Mouse (Mus musculus): ENCODE measurements around the gene Gtf3c5. TPM values are rescaled to one million over a fixed set of nuclear protein-coding genes. Genes with fewer than 3 reads are reported as not detected.

Gene Gtf3c5
- polyA plus RNA-seq, 1 experiment, result 20.7 TPM

DNA sequence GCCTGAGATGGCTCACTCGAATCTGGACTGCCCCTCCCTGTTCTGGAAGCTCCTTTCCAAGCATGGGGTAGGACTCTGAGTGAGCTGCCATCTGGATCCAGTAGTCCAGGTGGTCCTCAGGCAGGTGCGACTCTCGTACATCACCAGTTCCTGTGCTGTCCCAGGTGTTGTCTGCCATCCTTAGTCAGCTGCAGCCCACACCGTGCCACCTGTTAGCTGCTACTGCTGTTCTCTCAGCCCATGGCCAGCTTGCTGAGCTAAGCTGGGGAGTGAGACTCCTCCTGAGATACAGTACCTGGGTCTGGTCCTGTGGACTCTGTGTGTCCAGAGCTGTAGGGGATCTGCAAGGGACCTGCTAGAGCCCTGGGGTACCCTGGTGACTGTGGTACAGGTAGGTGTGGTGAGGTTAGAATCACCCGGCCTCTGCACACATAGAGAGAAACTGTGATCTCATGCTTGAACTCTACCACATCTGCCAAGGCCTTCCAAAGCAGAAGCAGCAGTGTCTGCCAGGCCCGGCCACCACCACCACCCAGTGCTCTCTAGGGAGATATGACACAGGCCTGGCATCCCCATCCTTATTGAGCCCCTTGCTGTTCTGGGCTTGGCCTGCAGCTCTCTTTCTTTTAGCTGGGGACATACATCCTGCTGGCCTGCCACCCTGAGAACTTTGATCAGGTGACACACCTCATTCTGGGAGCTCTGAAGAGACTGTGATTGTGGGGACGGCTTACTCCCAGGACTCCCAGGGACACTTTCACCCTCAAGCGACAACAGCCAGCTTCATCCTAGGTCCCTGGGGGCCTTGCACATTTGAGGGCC, 45.3 kb downstream of the Gtf3c5 start:
- no peak for DNase-seq (ENCODE audit: low read depth, low spot score)
- 26% methylated on average over 8 of the region's 8 CpGs for WGBS

DNA sequence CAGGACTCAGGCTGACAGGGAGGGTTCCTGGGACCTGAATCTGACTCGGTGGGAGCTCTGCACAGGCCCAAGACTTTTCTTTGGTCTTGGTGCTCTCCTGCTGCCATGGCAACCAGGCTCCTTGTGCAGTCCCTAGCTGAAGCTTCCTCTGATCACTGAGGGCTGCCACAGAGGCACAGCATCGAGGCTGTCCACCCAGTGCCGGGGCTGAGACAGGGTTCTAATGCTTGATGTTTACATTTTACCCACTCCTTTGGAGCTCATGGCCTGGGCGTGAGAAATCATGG, 46.0 kb downstream of the Gtf3c5 start:
- WGBS, result 20% methylated on average over 4 of the region's 4 CpGs
- no peak for DNase-seq (ENCODE audit: low read depth, low spot score)

DNA sequence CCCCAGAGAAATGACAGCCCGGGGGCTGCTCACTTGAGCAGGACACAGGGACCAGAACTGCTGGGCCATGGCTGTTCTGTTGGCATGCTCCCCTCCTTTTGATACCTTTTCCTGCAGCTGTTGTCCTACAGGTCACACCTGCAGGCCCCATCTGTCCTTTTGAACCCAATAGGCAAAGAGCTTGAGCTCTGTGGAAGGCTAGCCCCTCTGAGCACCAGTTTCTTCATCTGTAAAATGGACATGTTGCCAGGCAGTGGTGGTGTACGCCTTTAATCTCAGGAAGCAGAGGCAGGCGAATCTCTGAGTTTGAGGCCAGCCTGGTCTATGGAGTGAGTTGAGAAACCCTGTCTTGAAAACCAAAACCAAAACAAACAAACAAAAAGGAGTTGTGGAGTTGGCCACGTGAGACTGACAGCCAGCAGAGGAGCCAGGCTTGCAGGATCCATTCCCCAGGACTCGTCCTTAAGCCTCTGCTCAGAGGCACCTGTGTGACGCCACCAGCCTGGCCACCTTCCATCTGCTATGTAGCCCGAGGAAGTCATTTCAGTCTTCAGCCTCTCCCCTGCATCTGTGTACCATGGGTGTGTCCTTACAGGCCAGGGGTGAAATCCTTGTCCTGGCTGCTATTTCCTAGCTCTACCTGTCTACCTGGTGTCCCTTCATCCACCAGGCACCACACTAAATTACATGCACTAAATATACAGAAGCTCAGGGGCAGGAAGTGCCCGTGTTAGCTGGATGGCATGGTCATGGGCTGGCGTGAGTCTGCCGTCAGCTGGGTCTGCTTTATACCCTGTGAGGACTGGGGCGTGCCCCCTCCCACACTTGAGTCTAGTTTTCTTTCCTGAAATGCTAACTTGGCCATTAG, 46.6 kb downstream of the Gtf3c5 start:
- WGBS, result 38% methylated on average over 11 of the region's 11 CpGs

DNA sequence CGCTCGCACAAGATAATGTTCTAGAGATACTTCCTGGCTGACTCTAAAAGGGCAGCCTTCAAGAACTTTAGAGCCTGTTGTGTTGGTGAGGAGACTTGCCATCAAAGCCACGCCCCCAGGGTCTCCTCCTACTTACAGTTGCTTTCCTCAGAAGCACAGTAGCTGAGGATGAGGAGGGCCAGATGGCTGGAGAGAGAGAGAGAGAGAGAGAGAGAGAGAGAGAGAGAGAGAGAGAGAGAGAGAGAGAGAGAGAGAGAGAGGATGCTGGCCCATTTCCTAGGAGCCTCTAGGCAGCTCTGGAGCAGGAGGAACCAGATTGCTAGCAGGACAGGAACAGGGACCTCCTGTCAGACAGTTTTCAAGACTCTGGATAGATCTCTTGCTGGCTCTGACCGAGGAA, 47.4 kb downstream of the Gtf3c5 start:
- WGBS, result 34% methylated on average over 4 of the region's 4 CpGs
- DNase-seq (ENCODE audit: low read depth, low spot score), result no peak

More for the DNA sequence above, 46.6 kb downstream of the Gtf3c5 start:
- peak; percentile 82 for DNase-seq (ENCODE audit: low read depth, low spot score)

DNA sequence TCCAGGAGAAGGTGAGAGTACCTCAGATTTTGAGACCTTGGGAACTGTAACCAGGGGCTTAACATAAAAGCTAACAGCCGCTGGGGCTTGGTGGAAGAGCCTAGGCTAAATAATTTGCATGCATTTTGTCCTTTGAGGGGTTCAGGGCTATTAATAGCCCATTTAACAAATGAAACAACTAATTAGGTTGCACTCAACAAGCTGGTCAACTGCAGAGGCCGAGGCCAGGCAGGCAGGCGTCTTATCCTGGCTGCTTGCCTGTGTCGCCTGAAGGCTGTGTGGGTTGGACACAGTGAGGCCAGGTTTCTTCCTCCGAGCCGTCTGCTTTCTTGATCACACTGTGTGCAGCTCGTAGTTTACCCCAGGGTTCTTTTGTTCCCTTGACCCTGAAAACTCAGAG, 47.9 kb downstream of the Gtf3c5 start:
- 56% methylated on average over 7 of the region's 7 CpGs for WGBS

DNA sequence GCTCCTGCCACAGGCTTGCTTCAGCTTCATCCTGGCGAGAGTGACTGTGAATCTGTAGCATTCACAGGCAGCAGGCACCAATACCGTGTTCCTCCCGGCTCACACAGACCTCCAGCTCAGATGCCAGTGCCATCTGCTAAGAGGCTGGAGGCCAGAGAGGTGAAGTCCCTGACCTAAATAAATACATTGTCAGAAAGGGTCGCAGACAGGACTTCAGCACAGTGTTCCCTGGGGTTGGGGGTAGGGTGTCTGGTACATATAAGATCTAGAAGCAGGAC, 48.3 kb downstream of the Gtf3c5 start:
- 58% methylated on average over 4 of the region's 4 CpGs for WGBS
- DNase-seq (ENCODE audit: low read depth, low spot score), result no peak

More for the DNA sequence above, 47.9 kb downstream of the Gtf3c5 start:
- DNase-seq (ENCODE audit: low read depth, low spot score), result no peak

DNA sequence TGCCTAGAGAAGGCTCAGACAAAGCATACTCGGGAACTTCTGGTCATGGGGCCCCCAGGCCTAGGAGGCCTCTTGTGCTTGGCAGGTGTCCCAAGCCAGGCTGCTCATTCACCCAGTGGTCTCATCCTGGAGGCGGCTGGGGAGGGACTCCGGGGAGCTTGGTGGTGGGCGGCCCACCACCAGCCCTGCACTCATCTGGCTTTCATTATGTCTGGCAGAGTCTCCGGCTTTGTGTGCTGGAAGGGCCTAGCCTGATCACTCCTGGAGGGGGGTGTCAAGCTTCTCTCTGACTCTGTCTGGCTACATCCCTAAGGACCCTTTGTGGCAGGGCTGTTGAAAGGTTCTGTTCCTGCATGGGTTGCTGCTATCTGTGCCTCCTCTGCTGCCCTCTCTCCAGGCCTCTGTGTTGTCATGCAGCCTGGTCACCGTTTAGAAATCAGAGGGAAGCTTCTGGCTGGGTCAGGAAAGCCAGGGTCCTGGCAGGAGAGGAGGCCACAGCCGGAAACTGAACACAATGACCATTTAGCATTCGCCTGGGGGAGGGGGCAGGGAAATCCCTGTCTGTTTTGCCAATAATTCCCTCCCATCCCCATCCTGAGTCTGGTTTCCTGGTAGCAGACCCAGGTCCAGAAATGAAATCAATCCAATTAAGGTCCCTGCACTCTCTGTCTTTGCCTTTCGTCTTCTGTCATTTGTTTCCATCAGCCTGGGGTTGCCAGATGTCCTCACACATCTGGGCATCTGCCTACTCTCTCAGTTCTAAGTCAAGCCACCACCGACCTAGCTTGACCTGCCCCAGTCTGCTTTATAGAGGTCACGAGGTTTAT, 48.9 kb downstream of the Gtf3c5 start:
- DNase-seq (ENCODE audit: low read depth, low spot score), result no peak
- WGBS, result 58% methylated on average over 11 of the region's 11 CpGs

DNA sequence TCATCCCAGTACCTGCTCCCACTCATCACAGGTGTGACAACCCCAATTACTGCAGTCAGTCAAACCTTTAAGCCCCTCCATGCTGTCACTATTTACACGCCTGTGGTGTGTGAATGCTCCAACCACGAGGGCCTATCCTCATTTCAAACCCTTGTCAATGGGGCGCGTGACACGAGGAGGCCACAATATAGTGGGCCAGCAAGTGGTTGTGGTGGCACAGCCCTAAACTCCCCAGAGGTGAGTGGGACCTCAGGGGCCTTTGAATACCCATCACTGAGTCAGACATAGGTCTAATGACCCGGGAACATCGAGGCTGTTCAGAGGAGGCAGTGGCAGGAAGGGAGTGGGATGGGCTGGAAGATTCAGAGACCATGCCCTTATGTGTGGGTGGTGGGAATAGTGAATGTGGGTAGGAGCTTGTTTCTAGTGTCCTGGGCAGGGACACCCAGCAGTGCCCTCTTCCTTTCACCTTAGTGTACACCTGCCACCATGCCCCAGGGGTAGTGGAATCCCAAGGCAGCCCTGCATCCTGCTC, 49.6 kb downstream of the Gtf3c5 start:
- DNase-seq (ENCODE audit: low read depth, low spot score), result no peak

DNA sequence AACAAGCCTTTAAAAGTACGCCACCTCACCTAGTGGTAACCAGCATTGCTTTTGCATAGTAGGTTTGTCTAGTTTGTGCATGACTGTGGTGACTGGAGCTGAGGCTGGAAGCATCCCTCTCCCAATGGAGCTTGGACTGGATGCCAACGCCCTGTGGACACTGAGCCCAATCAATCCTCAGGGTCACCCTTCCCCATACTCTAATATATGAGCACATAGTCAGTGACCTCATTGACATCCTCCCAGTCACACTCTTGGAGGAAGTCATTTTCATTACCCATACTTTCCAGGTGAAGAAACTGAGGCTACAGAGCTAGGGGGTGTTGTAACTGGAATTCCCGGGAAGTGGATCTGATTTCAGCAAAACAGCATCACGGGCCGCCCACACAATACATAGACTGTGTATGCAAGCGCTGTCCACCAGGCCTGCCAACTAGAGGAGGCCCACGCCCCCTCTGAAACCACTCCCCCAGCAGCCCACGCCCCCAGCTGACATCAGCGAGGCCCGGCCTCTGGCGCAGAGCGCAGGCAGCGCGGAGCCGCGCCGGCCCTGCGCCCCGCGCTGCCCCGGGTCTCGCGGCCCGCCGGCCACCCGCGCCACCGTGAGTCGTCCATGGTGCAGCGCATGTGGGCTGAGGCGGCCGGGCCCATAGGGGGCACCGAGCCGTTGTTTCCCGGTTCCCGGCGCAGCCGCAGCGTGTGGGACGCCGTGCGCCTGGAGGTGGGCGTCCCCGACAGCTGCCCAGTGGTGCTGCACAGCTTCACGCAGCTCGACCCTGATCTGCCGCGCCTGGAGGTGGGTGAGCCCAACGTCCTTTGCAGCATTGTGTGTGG, 50.4 kb downstream of the Gtf3c5 start:
- 2% methylated on average over 48 of the region's 49 CpGs for WGBS
- no peak for DNase-seq (ENCODE audit: low read depth, low spot score)

More for the DNA sequence above, 49.6 kb downstream of the Gtf3c5 start:
- 63% methylated on average over 7 of the region's 7 CpGs for WGBS

DNA sequence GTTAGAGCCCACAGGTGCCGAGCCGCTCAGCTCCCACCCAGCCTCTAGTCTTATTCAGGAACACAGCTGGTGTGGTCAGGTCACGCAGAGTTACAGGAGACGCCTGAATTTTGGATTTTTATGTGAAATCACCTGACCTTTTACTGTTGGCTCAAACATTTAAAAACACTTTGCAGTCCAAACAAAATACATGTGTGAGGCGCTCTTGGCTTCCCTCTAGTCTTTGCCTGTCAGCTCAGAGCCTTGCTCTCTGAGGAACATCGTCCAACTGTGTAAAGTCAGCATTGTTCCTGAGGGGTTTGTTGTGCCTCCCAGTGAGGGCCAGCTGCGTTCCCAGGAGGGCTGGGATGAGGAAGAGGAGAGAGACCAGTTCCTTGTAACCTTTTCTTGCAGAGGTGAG, 53.2 kb downstream of the Gtf3c5 start:
- 71% methylated on average over 7 of the region's 7 CpGs for WGBS

DNA sequence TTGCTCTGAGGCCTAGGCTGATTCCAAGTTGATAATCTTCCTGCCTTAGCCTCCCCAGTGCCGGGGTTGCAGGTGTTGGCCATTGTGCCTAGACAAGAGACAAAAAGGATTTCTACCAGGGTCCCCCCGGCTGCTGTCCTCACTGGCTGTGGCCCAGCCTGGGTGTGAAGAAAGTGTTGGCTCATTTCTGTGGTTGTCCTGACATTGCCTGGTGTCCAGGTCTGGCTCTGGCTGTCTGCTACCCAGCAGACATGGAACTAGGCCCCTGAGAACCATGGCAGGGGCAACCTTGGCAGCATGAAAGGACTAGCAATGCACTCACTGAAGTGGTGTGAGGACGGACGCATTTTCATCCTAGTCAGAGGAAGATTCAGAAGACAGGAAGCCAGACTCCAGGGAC, 53.7 kb downstream of the Gtf3c5 start:
- no peak for DNase-seq (ENCODE audit: low read depth, low spot score)
- WGBS, result 81% methylated on average over 4 of the region's 4 CpGs

More for the DNA sequence above, 53.2 kb downstream of the Gtf3c5 start:
- no peak for DNase-seq (ENCODE audit: low read depth, low spot score)

DNA sequence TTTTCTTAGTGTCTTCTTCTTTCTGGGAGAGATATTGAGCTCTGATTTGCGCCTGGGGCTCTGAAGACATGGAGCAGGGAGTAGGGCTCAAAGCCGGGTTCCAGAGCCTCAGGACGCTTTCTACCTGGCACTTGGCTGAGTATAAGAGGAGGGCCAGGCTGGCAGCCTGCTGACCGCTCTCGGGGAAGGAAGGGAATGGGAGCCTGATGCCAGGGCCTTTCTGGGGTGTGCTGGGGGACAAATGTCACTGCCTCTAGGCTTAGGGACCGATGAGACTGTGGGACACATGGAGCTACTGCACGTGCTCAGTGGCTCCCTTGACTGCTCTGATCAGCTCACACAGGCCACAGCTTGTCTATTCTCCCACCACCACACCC, 55.2 kb downstream of the Gtf3c5 start:
- DNase-seq (ENCODE audit: low read depth, low spot score), result no peak
- 91% methylated on average over 7 of the region's 7 CpGs for WGBS

DNA sequence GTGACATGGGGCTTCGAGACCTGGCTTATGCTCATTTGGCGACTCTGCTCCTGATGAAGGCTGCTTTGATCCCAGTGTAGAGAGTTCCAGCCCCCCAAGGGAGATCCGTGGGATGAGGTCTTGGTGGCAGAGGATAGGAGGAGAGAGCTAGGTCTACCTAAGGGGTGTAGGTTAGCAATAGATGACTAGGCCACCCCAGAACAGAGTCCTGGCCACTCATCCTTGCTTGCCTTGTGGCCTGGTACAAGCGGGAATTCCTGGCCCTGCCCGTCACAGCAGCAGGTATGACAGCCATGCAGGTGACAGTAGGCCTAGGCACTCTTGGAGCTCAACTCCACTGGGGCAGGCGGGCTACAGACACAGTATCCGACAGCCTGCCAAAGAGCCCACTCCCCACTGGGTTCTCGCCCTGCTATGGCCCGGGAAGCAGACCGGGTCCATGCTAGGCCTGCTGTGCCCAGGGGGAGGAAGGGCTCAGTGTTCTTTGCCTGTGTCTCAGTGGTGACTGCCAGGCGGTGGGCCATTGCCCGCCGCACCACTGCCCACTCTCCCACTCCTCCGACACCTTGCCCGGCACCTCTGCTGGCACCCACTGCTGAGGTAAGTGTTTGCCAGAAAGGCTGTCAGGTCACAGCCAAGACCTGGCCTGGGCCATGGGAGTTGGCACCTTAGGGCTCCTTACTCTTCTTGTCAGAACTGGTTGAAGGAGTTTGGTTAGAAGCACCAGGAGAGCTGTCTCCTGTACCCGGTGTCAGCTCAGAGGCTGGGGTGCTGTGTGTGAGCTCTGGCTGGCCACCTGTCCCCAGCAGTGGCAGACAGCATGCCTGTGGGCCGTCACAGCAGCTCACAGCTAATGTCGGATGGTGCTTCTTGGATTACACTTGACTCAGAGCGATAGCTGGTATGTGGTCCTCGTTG, 55.9 kb downstream of the Gtf3c5 start:
- 92% methylated on average over 20 of the region's 20 CpGs for WGBS
- no peak for DNase-seq (ENCODE audit: low read depth, low spot score)

DNA sequence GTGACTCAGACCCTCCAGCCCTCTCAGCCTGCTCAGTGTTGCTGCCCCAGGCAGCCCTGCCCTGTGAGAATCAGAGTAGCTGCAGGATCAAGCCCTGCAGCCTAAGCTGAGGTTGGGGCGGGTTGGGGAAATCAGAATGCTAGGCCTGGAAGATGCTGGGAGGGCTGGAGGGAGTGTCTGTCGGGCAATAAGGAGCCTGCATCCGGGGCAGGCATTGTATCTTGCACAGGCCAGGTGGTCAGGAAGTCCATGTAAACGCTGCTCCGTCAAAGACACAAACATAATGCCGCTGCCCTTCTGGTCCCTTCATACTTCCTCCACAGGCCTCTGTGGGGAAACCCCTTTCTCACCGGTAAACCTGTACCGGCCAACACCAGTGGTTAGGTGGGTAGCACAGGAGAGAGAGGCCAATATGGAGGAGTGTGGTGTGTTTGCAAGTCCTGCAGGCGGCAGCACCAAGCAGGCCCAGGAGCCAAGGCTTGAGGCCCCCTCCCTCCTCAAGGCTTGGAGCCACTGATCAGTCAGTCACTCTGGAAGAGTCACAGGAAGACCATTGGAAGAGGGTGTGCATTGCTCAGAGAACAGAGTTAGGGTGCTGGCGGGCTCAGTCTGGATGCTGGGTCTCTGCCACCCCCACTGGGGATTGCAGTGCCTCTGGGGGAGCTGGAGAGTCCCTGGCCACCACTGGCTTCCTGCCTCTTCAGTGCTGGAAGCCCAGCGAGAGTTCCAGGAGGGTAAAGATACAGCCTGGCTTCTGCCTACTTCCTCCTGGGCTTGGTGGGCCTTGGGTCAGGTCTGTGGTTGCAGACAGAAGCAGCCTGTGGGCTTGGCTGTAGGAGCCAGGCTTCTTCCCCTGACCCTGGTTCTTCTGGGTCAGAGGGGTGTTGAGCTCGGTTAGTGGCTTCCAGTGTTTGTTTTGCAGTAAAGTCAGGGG, 57.3 kb downstream of the Gtf3c5 start:
- 8% methylated on average over 12 of the region's 12 CpGs for WGBS
- DNase-seq (ENCODE audit: low read depth, low spot score), result no peak

DNA sequence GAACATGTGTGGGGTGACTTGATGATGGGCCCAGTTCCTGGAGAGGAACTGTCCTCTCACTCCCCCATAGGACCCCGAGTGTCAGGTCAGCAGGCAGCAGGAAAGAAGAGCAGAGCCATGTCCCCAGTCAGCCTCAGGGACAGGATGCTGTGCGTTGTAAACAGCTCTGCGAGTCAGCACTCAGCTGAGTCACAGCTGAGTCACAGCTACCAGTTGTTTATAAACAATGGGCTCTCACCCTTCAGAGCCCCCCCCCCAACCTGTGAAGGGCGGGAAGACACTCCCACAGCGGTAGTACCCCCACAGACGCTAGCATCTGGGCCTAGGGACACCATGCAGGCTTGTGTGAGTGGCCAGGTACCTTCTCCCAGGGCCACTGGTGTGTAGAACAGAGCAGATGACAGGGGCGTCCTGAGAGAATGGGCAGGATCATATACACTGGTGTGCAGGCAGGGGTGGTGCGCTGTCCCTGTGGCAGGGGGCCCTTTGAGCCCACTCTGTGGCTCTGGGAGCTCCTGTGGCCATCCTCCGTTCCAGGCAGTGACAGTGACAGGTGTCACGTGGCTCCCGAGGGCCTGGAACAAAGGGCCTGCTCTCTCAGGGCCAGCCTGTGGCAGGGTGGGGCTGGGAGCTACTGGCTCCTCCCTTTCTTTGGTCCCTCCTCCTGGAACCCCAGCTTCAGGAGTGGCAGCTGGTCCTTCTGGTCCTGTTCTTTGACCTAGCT, 58.2 kb downstream of the Gtf3c5 start:
- DNase-seq (ENCODE audit: low read depth, low spot score), result peak; percentile 89
- 5% methylated on average over 11 of the region's 11 CpGs for WGBS

DNA sequence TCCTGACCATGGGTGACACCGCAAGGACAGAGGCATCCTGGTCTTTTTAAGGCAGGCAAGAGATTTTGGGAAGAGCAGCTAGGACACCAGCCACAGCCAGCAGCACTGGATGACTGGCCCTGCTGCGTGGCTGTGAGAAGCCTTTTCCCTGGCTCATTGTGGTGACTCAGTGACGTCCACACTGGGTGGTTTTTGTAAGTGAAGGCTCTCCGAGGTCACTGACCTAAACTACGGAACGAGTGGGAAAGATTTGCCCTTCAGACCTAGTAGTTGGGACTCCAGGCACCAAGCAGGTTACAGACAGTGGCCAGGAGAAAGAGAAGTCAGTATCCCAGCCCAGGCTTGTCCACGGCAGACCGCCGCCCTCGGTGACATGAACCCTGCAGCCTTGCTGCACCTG, 59.1 kb downstream of the Gtf3c5 start:
- no peak for DNase-seq (ENCODE audit: low read depth, low spot score)

More for the DNA sequence above, 59.1 kb downstream of the Gtf3c5 start:
- WGBS, result 74% methylated on average over 10 of the region's 10 CpGs
